Mouse (Mus musculus): Measurements from ENCODE around the gene Rbms3.

- TF ChIP-seq CTCF (IDR thresholded peaks at IDR 0.05; ENCODE audit: insufficient read depth, low read depth, low read length) (no peak), POLR2A (IDR thresholded peaks at IDR 0.05; ENCODE audit: insufficient read depth, low read depth, low read length) (no peak)
Observed at GRCm38 (mm10) chr9:117154590-117154989, 475.1 kb downstream of the Rbms3 start.
